Mouse (Mus musculus) spleen, adult 2 months (tissue): ENCODE measurements at regions not wholly inside any gene's neighbourhood (a gene's known extent, or its start where the extent isn't known, plus 50 kb on each side); places are given as distances from the start of the nearest gene placed in this dataset.

Experiments used
- CTCF ChIP-seq: fragments of 200-500 bp; IDR thresholded peaks from 2 replicates; pipeline ENCODE4 v1.5.1; 2011; ENCODE audit warnings: mild to moderate bottlenecking, inconsistent platforms; ENCODE audit not compliant: insufficient read depth, insufficient read length, insufficient replicate concordance; ENCODE audit errors: extremely low read depth
- POLR2A ChIP-seq: fragments of 200-500 bp; IDR thresholded peaks from 2 replicates; pipeline ENCODE4 v1.6.1; 2011; ENCODE audit warnings: low read depth, low read length, inconsistent platforms

DNA sequence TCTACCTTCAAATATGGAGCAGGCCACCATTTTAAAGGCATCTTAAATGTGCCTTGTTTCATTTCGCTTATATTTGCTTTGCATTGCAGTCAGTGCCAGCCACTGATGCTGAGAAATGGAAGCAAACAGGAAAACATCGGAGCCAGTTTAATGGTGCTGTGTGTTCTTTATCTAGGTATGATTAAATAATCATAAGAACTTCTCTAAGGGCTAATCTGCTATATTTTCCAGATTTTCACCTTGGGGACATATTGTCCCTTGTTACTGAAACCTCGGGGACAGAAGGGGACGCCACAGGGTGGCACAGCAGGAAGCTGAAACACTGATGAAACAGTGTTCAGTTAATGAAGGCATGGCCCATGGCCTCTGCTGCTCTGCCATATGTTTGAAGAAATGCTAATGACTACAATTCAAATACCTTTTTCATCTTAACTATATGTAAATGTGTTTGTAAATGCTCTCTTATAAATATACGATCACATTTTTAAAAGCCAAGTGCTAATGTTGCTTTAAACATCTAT lies 562.6 kb downstream of the Etv1 start:
- no peak for TF ChIP-seq CTCF
- no peak for TF ChIP-seq POLR2A
